Mouse (Mus musculus) gastrocnemius, postnatal 36 days (tissue): ENCODE data around the gene Rnf44. TPM values are rescaled to one million over a fixed set of nuclear protein-coding genes. Genes with fewer than 3 reads are reported as not detected.

Experiments
- DNase-seq, 2 experiments: peaks; one replicate each; pipeline ENCODE4 v3.0.0; 2022
- intact Hi-C: fragments of 180-260 bp; cut with DNase I; formaldehyde crosslinking; loops from one replicate; pipeline ENCODE4 v1.15.1; 2025
- long read RNA-seq, 2 experiments: library from polyadenylated mRNA; stranded (forward); transcript quantifications; one replicate each; pipeline ENCODE4 v2.0.0; 2021
- total RNA-seq, 2 experiments: library from RNA; stranded (reverse); gene quantifications; 2 replicates each; pipeline ENCODE4 v1.2.3; 2021

Rnf44 gene
- total RNA-seq: 10 to 100 TPM; 21.7 to 27.2 TPM
- long read RNA-seq, experiment 1, partial matches to known transcripts: 0 of 9 reads
- long read RNA-seq, experiment 1, other reads (novel, unspliced or antisense): 9 of 9 reads
- long read RNA-seq, experiment 2, partial matches to known transcripts: 10 of 10 reads
- long read RNA-seq, experiment 2, other reads (novel, unspliced or antisense): 0 of 10 reads

DNA sequence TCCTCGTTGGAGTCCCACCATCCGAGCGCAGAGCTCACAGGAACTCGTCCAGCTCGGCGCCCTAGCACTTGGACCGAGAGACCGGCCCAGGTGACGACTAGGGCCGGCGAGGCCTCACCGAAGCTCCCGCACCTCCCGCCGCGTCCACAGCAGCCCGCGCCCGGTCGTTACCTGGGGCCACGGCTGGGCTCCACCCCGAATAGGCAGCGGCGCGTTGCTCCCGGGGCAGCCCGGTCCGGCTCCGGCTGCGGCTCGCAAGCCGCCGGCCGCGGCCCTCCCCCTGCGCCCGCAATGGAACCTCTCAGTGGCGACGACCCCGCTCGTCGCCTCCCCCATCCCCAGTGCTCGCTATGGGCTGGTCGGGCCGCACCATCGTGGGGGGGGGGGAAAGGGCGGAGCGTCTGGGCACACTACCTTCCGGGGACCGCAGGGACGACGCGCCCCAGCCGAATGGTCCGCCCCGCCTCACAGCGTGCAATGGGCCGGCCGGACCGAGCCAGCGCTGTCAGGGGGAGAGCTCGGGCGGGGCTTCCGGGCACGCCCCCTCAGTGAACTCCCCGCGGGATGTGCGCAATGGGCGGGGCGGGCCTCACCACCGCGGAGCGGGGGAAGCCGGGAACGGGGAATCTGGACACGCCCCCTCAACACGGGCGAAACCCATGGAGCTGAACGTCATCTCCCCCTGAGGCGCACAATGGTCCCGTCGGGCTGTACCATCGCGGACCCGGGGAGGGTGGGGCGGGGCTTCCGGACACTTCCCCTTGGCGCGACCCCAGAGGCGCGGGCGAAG is at the start of gene Rnf44:
Gene Rnf44, minus strand, starts transcription at position 350 of the 790 bp plus-strand sequence.
- intact Hi-C loops: no loop called here
- DNase-seq: peak; percentile 98

DNA sequence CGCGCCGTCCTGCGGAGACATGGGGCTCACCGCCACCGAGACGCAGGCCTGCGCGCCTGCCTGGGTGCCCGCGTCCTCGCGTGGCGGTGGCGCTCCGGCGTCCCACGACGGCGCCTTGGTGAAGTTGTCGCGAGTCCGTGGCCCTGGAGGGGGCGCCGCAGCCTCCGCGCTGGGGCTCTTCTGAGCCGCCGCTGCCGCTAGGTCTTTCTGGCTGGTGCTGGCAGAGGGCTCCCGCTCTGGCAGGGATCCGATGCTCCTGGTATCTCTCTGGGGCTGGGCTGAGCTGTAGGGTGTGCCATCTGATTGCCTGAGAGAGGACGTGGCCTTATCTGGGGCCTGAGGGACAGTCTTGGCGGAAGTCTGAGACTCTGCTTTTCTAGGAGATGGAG is 44.5 kb upstream of the Rnf44 start:
- DNase-seq: no peak
- intact Hi-C loops: no loop called here

DNA sequence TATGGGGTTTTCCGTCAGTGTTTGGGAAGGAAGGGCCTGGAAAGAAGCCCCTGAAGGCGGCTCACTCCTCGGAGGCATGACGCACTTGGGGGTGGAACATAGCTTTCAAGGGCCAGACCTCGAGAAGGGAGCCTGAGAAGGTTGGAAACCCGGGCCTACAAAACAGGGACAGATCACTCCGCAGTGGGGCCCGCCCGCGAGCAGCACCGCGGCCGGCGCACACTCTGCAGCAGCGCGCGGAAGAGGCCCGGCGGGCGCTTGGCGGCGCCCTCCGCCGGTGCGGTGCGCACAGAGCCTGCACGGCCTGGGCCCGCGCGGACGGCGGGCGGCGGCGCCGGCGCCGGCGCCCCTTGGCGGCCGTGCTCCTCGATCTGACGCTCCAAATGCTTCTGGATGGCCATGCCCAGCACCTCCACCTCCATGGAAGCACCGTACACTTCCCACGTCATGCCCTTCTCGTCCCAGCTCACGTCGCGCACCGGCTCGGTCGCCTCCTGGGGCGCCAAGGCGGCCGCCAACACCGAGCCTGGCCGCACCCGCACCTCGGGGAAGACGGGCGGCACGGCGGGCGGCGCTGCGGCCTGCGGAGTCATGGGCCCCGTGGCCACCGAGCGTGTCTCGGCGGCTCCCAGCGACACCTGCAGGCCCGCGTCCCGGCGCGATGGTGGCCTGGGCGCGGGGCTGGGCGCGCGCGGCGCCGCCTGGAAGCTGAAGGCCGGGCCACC is 43.9 kb upstream of the Rnf44 start:
- intact Hi-C loops: no loop called here
- DNase-seq: no peak

DNA sequence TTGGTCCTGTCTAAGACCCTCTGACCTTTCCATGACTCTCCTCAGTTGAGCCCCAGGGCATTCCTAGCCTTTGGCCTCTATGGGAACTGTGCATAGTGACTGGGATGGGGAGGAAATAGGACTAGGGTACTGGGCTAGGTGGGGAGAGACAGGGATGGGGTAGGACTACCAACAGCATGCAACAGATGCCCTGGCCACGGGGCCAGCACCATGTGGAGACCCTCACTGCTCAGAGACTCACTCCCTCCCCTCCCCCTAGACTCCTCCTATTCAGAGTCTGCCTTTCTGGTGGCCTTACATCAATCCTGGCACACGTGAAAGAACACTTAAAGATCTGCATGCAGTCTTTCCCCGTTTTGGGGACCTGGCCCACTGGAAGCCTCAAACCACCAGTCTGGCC is 43.2 kb upstream of the Rnf44 start:
- DNase-seq: no peak
- intact Hi-C loops: no loop called here

DNA sequence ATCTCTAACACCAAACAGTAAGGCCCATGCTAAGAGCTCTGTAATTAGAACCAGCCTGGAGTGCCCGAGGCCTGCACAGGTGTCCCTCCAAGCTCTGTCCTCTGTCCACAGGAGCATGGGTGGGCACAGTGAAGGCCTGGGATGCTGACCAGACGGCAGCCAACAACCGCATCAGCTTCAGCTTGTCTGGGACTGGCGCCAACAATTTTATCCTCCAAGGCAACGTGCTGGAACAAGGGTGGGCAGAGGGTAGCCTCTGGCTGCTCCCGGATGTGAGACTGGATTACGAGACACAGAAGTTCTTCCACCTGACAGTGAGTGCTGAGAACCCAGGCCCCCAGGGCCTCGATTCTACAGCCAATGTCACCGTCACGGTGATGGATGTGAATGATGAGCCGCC is 32.4 kb upstream of the Rnf44 start:
- DNase-seq: no peak
- intact Hi-C loops: no loop called here

DNA sequence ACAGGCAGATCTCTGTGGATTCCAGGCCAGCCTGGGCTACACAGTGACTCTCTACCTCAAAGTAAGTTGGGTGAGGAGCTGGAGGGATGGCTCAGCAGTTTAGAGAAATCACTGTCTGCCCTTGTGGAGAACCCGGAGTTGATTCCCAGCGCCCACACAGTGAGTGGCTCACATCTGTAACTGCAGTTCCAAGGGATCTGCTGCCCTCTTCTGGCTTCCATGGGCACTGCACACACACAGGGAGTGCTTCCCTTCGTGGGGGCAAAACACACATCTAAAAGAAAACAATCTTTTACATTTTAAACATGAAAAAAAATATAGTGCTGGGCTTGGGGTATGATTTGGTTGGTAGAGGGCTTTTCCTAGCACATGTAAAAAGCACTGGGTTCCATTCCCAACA is 29.4 kb upstream of the Rnf44 start:
- no peak for DNase-seq
- intact Hi-C loops: no loop called here

DNA sequence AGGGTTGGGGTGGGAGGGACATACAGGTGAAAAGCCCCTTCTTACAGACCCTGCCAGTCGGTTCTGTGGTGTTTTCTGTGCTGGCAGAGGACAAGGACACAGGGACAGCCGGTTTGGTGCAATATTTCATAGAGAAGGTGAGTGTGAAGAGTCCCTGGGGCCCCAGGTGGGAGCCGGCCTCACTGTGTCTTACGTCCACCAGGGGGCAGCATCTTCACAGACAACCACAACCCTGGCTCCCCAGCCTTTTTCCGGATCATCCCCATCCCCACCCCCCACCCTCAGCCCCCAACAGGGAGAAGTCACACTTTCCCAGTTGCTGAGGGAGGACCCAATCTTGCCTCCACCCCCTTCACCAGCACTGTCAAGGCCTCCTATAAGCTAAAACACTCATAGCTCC is 23.2 kb upstream of the Rnf44 start:
- intact Hi-C loops: no loop called here
- no peak for DNase-seq

DNA sequence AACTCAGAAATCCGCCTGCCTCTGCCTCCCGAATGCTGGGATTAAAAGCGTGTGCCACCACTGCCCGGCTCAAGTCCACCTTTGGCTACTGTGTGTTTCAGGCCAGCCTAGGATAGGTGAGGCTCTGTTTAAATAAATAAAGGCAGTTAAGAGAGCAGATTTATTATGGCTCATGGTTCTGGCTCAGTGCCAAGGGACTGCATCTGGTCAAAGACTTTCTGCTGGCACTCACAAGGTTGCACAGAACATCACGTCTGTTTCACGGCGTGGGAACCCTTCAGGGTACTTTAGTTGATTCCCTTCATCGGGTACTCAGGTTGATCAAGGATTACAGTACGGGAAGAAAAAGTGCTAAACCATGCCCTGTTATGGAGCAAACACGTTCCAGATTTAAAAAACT is 21.3 kb upstream of the Rnf44 start:
- intact Hi-C loops: no loop called here
- DNase-seq: no peak

DNA sequence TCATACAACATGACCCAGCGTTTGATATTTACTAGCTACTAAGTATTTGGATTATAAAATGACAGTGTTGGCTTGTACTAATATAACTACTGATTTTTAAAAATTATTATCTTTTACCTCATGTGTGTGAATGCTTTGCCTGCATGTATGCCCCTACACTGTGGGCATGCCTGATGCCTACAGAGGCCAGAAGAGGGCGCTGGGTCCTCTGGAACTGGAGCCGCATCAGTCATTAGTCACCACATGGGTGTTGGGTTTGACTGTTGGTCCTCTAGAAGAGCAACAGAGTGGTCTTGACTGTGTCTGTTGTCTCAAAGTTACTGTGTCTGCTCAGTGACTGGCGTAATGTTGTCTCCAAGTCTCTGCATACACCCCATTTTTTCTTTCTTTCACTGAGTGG is 20.7 kb upstream of the Rnf44 start:
- intact Hi-C loops: no loop called here
- no peak for DNase-seq

DNA sequence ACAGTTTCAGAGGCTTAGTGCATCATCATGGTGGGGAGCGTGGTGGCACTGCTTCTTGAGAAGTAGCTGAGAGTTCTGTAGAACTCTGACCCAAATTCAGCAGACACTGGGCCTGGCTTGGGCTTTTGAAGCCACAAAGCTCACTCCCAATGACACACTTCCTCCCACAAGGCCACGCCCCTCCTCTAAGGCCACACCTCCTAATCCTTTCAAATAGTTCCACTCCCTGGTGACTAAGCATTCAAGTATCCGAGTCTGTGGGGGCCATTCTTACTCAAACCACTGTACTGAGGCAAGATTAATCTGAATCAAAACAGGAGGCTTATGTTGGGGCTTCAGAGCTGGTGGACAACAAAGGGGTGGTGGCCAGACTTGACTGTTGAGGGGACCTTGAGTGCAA is 17.2 kb upstream of the Rnf44 start:
- intact Hi-C loops: no loop called here
- DNase-seq: no peak

DNA sequence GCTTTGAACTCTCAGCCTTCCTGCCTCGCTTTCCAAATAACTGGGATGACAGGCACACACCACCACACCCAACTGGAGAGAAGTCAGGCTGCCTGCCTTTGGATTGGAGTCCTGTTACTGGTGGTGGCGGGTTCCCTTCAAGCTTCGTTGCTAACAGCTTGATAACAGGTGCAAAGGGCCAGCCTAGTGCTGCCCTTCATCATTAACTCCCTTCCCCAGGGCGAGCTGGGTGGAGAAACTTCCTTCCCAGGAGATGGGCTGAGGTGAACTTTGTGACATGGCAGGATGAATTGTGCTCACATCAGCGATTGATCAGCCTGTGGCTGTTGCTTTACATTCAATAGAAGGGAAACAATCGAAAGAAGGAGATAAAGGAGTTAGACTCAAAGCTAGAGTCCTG is 11.2 kb upstream of the Rnf44 start:
- intact Hi-C loops: no loop called here
- DNase-seq: no peak

DNA sequence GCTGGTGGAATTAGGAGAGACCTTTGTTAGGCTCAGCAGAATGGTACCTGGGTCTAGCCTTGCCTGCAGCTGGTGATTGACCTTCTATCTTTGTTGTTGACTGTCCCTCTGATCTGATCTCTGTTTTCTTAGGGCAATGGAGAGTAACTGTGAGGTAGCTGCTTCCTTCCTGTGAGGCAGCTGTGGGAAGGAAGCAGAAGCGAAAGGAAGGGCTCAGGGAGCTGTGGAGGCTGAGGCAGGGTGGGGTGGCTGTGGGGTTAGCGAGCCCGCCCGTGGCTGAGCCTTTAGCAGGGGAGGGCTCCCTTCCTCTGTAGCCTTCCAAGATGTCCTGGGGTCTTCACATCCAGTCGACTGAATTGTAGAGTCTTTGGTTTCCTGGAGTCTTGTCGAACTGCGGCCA is 8.8 kb upstream of the Rnf44 start:
- intact Hi-C loops: no loop called here
- DNase-seq: no peak

DNA sequence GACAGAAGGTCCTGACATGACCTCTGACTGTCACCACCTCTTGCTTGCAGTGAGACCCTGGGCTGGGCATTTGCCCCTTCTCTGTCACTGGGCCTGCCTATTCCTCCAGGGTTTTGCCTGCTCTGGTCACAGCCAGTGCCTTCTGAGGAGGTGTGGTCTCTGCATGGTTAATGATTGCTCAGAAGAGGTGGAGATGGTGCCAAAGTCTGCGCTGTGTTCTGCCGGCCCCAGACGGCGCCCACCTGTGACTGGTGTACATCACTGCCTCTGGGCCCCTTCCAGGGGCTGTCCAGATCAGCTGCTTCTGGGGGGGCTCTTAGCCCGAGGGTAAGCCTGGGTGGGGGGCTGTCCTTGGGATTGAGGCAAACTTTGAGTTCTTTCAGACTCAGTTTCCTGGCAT is 7.5 kb upstream of the Rnf44 start, which contains the start of gene Cdhr2:
Gene Cdhr2, plus strand, starts transcription at position 219 of the 400 bp plus-strand sequence.
- intact Hi-C loops: no loop called here
- DNase-seq: no peak

DNA sequence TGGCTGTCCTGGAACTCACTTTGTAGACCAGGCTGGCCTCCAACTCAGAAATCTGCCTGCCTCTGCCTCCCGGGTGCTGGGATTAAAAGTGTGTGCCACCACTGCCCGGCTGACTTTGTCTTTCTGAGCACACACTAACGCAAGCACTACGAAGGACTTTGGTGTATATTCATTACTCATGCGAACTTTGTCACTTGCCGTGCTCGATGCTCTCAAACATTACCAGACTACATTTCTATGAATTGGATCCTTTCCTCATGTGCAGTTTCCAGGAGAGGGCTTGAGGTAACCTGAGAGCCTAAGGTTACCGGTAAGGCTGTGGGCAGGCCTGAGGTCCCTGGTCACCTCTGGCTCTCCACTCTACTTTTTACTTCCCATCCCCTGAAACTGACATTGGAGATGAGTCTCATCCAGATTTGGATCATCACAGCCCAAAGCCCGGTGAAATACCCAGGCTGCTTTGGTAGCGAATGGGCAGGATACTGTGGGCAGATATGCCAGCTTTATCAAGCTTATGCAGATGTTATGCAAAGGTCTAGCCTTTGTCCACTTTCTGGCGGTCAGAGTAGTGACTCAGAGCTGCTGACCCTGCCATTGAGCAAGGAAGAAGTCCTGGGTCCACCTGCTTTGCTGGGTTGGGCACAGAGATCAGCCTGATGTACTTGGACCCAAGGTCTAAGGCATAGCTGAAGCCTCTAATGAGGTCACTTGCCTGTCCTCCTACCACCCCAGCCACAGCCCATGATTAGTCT is 1.9 kb upstream of the Rnf44 start:
- DNase-seq: no peak
- intact Hi-C loops: no loop called here

DNA sequence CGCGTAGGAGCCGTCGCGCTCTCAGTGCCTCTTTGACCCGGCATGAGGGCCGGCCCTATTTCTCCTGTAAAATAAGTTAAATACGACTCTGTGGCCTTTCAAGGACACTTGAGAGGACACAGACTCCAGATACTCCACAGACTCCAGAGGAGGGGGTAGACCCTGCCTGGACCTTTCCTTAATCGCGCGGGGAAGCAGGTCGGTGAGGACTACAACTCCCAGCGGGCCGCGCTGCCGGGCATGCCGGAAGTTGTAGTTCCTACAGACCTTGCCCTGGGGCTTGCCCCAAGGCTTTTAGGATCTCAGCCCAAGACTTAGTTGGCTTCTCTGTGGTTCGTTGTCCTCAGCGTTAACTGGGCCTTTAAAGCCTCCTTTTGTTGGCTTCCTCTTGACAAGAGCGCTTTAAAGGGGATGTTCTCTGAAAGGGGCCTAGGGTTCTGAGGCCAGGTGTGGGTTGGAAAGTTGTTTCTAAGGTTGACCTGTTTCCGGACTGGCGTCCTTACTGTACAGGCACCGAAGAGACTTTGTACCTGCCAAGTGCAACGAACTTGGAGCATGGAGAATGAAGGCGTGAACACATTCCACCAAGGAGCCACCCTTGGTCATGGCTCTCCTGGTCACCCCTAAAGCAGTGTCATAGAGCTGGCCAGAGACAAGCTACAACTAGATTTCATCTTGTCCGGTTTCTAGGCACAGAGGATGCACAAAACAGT is 797 bp upstream of the Rnf44 start:
- intact Hi-C loops: no loop called here

DNA sequence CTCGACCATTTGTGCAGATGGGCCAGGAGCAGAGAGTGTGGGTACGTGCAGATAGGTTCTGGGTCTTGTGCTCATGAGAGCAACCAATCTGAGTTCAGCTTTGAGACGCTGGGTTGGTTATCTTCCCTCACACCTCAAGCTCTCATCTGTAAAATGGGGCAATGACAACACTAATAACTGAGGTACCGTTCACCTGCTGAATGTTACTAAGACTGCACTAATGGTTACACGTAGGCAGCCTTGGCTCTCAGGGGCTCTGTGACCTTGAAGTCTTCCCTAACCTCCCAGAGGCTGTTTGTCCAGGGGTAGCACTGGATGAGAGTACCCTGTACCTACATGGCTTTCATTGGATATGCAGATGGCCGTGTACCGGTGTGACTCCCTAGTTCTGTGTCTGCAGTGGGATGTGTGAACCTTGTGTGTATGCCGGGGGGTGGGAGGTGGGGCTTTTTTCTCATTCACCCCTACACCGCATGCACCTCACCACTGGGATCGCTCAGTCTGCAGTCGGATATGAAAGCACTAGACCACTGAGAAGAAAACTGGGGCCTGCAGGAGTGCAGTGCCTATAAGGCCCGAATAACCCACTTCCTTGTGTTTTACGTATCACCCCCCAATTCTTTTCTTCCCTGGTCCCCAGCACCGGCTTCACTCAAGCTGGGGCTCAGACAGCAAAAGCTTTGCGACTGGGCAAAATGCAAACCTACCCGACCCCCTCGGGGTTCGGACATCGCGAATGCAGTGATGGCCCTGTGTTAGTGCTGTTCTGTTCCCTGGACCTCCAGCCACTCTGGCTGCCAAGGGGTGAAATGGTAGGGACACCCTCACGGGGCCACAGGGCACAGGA is 773 bp downstream of the Rnf44 start:
- DNase-seq: no peak
- intact Hi-C loops: no loop called here

More for the DNA sequence above, 797 bp upstream of the Rnf44 start:
- peak in 1 of 2 experiments; percentile 80 for DNase-seq

DNA sequence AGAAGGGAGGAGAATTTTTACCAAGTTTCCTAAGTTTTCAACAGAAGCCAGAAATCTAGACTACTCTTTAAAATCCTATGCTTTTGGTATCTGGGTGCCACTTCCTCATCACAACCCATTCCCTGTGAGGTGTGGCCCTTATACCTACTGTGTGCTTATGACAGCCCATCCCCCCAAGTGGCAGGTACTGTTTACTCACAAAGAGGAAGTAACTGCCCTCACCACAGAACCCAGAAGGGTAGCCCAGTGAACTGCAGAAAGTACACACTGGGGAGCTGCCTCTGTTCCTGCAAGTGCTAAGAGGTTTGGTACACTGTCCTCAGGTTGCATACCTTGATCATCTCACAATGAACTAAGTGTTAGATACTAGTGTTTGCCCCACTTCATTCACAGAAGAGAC is 2.0 kb downstream of the Rnf44 start:
- intact Hi-C loops: no loop called here
- no peak for DNase-seq

DNA sequence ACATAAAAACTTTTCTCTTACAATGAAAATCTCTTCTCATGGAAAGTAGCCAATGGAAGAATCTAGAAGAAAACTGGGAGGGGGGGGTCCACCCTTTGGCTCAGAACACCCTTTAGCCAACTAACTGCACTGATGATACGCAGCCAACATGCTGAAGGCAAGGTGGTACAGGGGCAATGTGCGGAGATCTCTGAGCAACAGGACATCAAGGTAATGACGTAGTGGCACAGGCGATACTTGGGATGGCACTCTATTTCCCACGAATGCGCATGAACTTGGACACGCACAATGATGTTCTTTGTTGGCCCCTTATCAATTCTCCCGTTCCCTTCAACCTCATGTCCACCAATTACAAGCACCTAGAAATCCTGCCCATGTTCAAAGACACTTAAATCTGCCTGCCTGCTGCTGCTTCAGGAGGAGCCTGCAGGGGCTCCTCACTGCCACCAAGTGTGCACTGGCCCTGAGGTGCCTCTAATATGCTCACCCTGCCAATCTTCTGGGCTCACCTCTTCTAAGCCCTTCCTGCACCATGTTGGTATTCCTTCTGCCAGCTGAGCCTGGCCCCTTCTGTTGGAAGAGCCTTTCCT is 3.5 kb downstream of the Rnf44 start:
- no peak for DNase-seq
- intact Hi-C loops: no loop called here
